Mouse (Mus musculus) granulocyte monocyte progenitor cell, adult 5-6 weeks (primary cell): Measurements from ENCODE around the gene Mecom. TPM values are rescaled to one million over a fixed set of nuclear protein-coding genes. Genes with fewer than 3 reads are reported as not detected.

ENCODE experiments used
- ATAC-seq: replicated peaks from 2 replicates; pipeline ENCODE4 v1.8.0; 2016; ENCODE audit warnings: mild to moderate bottlenecking, moderate TSS enrichment, inconsistent platforms; ENCODE audit not compliant: poor library complexity, severe bottlenecking
- total RNA-seq, 2 experiments: library from RNA; stranded (forward) in 1 of 2; stranded (reverse) in 1 of 2; fragments of 200-712, 200-1000 nt in 1 of 2; fragments of >200 nt in 1 of 2; fragmentation: Nextera tagmentation in 1 of 2; gene quantifications; 2 replicates each; pipeline ENCODE4 v1.2.3; 2014 to 2017

The Mecom gene
- total RNA-seq, 2 experiments from 2014 or later, result 0.72 TPM; not detected in 1

GRCm38 (mm10) chr3:30010889-30011288 is 536.9 kb downstream of the Mecom start:
- no peak for ATAC-seq

- no peak for ATAC-seq
These were observed 538.2 kb downstream of the Mecom start for GRCm38 (mm10) chr3:30009596-30009995.

- ATAC-seq, result no peak
These were observed 542.9 kb downstream of the Mecom start for GRCm38 (mm10) chr3:30004888-30005405.

- no peak for ATAC-seq
These were observed 547.5 kb downstream of the Mecom start for GRCm38 (mm10) chr3:30000260-30000659.

GRCm38 (mm10) chr3:29999035-29999434 is 548.8 kb downstream of the Mecom start:
- no peak; the same call in 1 of the 2 replicates for ATAC-seq

- ATAC-seq, result no peak
These were observed 550.7 kb downstream of the Mecom start for GRCm38 (mm10) chr3:29997068-29997467.

GRCm38 (mm10) chr3:29993346-29993745 is 554.5 kb downstream of the Mecom start:
- no peak for ATAC-seq

- peak; percentile 30 for ATAC-seq
These were observed 556.3 kb downstream of the Mecom start for GRCm38 (mm10) chr3:29991523-29991922.

GRCm38 (mm10) chr3:29984431-29984830 is 563.4 kb downstream of the Mecom start:
- ATAC-seq, result no peak

- no peak for ATAC-seq
These were observed 566.4 kb downstream of the Mecom start for GRCm38 (mm10) chr3:29981259-29981910.

- no peak for ATAC-seq
These were observed 567.3 kb downstream of the Mecom start for GRCm38 (mm10) chr3:29980531-29980930.

GRCm38 (mm10) chr3:29976580-29976979 is 571.2 kb downstream of the Mecom start:
- ATAC-seq, result no peak

GRCm38 (mm10) chr3:29968433-29968949 is 579.3 kb downstream of the Mecom start:
- no peak for ATAC-seq

GRCm38 (mm10) chr3:29963953-29964352 is 583.9 kb downstream of the Mecom start:
- ATAC-seq, result no peak

- ATAC-seq, result no peak
These were observed 584.4 kb downstream of the Mecom start for GRCm38 (mm10) chr3:29963447-29963846.

- no peak for ATAC-seq
These were observed 588.8 kb downstream of the Mecom start for GRCm38 (mm10) chr3:29959051-29959450.

GRCm38 (mm10) chr3:29957365-29958236 is 590.2 kb downstream of the Mecom start:
- no peak for ATAC-seq

GRCm38 (mm10) chr3:29953269-29953668 is 594.5 kb downstream of the Mecom start:
- ATAC-seq, result no peak

- ATAC-seq, result no peak
These were observed 597.0 kb downstream of the Mecom start for GRCm38 (mm10) chr3:29950853-29951252.

GRCm38 (mm10) chr3:29903596-29904308 is 644.1 kb downstream of the Mecom start:
- no peak for ATAC-seq
